Mouse (Mus musculus) liver, embryonic 14 days (tissue): ENCODE data around the gene Zmynd8. TPM values are rescaled to one million over a fixed set of nuclear protein-coding genes. Genes with fewer than 3 reads are reported as not detected.

Source experiments
- polyA plus RNA-seq: library from polyadenylated mRNA; depleted of rRNA; stranded (reverse); fragments of >200 nt; gene quantifications from 2 replicates; pipeline ENCODE4 v1.2.3, GENCODE M21; 2012; rRNA removed

The Zmynd8 gene
- polyA plus RNA-seq = 15.9 and 18.5 TPM in 2 replicates

DNA sequence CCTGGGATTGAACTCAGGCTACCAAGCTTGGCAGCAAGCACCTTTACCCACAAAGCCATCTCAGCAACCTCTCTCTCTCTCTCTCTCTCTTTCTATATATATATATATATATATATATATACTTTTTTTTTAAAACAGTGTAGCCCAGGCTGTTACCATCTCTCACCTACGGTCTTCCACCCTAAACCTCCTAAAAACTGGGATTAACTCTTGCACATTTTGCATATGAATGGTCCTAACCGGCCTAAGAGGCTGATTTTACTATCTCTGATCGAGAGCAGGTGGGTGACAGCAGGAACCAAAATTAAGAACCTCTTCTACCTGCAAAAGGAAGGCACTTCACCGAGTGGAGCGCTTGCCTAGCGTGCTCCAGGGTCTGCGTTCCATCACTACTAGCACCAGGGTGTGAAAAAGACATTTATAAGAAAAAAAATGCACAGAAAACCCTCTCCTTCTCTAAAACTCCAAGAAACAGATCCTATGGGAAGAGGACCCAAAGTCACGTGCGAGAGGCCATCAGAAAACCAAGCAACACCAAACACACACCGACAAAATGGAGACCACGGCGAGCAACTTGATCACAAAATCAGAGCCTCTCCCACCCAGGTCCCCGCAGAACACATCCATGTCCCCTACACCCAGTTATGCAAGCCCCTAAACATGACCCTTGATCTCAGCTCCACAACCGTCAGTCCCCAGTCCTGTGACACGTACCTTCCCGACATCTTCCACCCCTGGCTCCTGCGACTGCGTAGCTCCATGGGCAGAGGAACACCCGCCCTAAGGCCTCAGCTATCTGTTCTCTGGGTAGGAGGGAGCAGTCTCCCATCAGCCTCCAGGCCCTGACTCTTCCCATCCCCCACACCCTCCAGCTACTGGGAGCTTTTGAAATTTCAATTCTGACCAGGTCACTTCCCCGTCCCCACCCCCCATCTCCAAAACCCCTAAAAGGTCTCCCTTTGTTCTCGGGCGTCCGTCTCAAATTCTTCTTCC lies at the start of gene Zmynd8:
Zmynd8 (minus strand) TSS at position 815 of the 993 bp plus-strand sequence.

Other genes with a start within 250 kb of the Zmynd8 start
- gene Ncoa3, start 93.6 kb upstream of the Zmynd8 start, polyA plus RNA-seq = 3.9 and 4.0 TPM in 2 replicates